Mouse (Mus musculus): Measurements from ENCODE around the gene Olfr1347.

DNA sequence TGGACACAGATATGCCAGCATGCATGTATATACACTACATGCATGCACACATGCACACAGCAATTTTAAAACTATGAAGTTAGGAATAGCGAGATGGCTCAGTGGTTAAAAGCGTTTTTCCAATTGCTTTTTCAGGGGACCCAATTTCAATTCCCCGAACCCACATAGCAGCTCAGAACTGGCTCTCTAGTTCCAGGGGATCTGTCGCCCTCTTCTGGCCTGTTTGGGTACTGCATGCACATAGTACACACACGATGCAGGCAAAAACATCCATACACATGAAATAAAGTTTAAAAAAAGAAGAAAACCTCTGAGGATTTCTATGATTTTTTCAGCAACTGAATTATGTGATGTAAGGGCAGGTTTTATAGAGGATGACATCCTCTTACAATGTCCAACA, 26.6 kb upstream of the Olfr1347 start:
- TF ChIP-seq CTCF (conservative IDR thresholded peaks at IDR 0.05; ENCODE audit: low read length) (peak; percentile 97), NANOG (IDR thresholded peaks at IDR 0.05; ENCODE audit: borderline replicate concordance, low read length) (no peak)
